10 mouse cellular contexts compared by ENCODE assay signal in the genomic region with DNA sequence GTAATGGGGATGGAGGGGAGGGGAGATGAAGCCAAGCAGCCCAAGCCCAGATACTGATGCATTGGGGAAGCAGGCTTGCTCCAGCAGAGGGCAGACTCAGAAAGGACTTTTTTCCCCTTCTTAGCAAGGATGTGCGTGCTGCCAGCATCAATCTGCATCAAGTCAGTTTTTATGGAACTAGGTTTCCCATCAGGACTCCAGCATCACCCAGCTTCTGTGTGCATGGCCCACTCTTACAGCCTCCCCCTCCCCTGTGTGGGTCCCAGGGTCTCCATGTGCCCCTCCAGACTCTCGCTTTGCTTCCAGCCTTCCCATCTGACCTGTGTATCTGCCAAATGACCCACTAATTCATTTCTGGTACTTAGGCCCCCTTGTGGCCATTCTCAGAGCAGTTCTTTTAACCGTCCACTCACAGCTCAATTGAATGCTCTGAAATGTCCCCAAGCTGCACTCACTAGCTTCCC.
A peak's percentile ranks its signal among the peaks of the same experiment; 100 is the strongest.
DNase-seq lines count a peak whose midpoint lies in the region; ATAC-seq and TF ChIP-seq lines count a peak whose summit lies in the region.
"Had no signal": no experiment of that assay in that cellular context is flagged by ENCODE, and none has a peak within 500 bp of the region (broad histone marks: within the 10 kb centered on the region; RNA-seq: fewer than 3 reads in every experiment).

No protein-coding gene starts in this region.

- peak; percentile 76 for DNase-seq in Muller cell, postnatal 12 days (ENCODE audit: inconsistent ontology term)
- DNase-seq in brain, adult 2 months (ENCODE audit: low read depth, low spot score): peak; percentile 66
- peak; percentile 76 for DNase-seq in forebrain, embryonic 14.5 days (ENCODE audit: low spot score)
- DNase-seq in layer of hippocampus, postnatal 25 days (ENCODE audit: extremely low spot score in 1 of 2, low spot score in 1 of 2): peak; percentile 20 to 46
- DNase-seq in mesoderm, embryonic 11.5 days (ENCODE audit: low read depth, low spot score): peak; percentile 70
- peak; percentile 59 for DNase-seq in stomach, postnatal 0 days (ENCODE audit: low spot score)
- no peak for DNase-seq in spleen, postnatal 10 days (ENCODE audit: low spot score in 2 of 2)

- H3K27ac ChIP-seq in forebrain, embryonic 14.5 days (ENCODE audit: low read depth, low read length): no peak overlapping the region
- H3K27ac ChIP-seq in hindbrain, embryonic 15.5 days (replicated peaks): no peak overlapping the region
- no peak overlapping the region for H3K27ac ChIP-seq in stomach, postnatal 0 days (replicated peaks)
- H3K27ac ChIP-seq: embryonic facial prominence, embryonic 13.5 days had no signal

- peak; percentile 35 for ATAC-seq in forebrain, embryonic 14.5 days
- peak; percentile 71 for ATAC-seq in hindbrain, embryonic 15.5 days (ENCODE audit: low FRiP score, low read depth)
- no peak for ATAC-seq in stomach, postnatal 0 days (ENCODE audit: low FRiP score, low TSS enrichment)

- peak; percentile 75 for TF ChIP-seq CTCF in stomach, postnatal 0 days (IDR thresholded peaks at IDR 0.05; ENCODE audit: low read depth)

- H3K4me3 ChIP-seq in forebrain, embryonic 14.5 days (ENCODE audit: low read depth, low read length): no peak overlapping the region
- no peak overlapping the region for H3K4me3 ChIP-seq in hindbrain, embryonic 15.5 days
- H3K4me3 ChIP-seq in stomach, postnatal 0 days (ENCODE audit: low read depth, low read length): no peak overlapping the region
- H3K4me3 ChIP-seq: embryonic facial prominence, embryonic 13.5 days; myocyte had no signal

- H3K4me1 ChIP-seq in forebrain, embryonic 14.5 days (ENCODE audit: control insufficient read depth, insufficient read depth, low read length): peaks cover 11% of the 10 kb centered on the region; the same call in 1 of the 2 replicates
- peaks cover 5% of the 10 kb centered on the region; the same call in 1 of the 2 replicates for H3K4me1 ChIP-seq in hindbrain, embryonic 15.5 days (replicated peaks)
- no peaks in the 10 kb centered on the region for H3K4me1 ChIP-seq in stomach, postnatal 0 days (replicated peaks; ENCODE audit: control insufficient read depth, insufficient read depth)

- H3K36me3 ChIP-seq in forebrain, embryonic 14.5 days (ENCODE audit: control insufficient read depth, insufficient read depth, low read length): no peaks in the 10 kb centered on the region
- H3K36me3 ChIP-seq in hindbrain, embryonic 15.5 days: no peaks in the 10 kb centered on the region
- H3K36me3 ChIP-seq in stomach, postnatal 0 days (ENCODE audit: control insufficient read depth, insufficient read depth, low read length): no peaks in the 10 kb centered on the region
- H3K36me3 ChIP-seq: embryonic facial prominence, embryonic 13.5 days had no signal

- no peaks in the 10 kb centered on the region for H3K27me3 ChIP-seq in forebrain, embryonic 14.5 days (replicated peaks; ENCODE audit: control insufficient read depth, insufficient read depth, low read length)
- no peaks in the 10 kb centered on the region for H3K27me3 ChIP-seq in hindbrain, embryonic 15.5 days
- H3K27me3 ChIP-seq in stomach, postnatal 0 days (ENCODE audit: control insufficient read depth, insufficient read depth, low read length): no peaks in the 10 kb centered on the region
- H3K27me3 ChIP-seq: embryonic facial prominence, embryonic 13.5 days had no signal

- WGBS in forebrain, embryonic 14.5 days: 17% methylated on average over 3 of the region's 3 CpGs
- 25% methylated on average over 3 of the region's 3 CpGs for WGBS in hindbrain, embryonic 15.5 days
- 49% methylated on average over 3 of the region's 3 CpGs for WGBS in stomach, postnatal 0 days

- no peak for TF ChIP-seq EP300 in stomach, postnatal 0 days (optimal IDR thresholded peaks at IDR 0.05)

- no peaks in the 10 kb centered on the region for H3K9me3 ChIP-seq in forebrain, embryonic 14.5 days (replicated peaks; ENCODE audit: control insufficient read depth, low read length)
- H3K9me3 ChIP-seq in hindbrain, embryonic 15.5 days: no peaks in the 10 kb centered on the region
- H3K9me3 ChIP-seq in stomach, postnatal 0 days (ENCODE audit: control insufficient read depth, low read length): no peaks in the 10 kb centered on the region
- H3K9me3 ChIP-seq: embryonic facial prominence, embryonic 13.5 days had no signal

- no peak overlapping the region for H3K9ac ChIP-seq in forebrain, embryonic 14.5 days (ENCODE audit: low read length)
- H3K9ac ChIP-seq in hindbrain, embryonic 15.5 days: no peak overlapping the region
- no peak overlapping the region for H3K9ac ChIP-seq in stomach, postnatal 0 days (ENCODE audit: low read length)
- H3K9ac ChIP-seq: embryonic facial prominence, embryonic 13.5 days had no signal

- H3K4me2 ChIP-seq in forebrain, embryonic 14.5 days (ENCODE audit: low read length): no peak overlapping the region
- no peak overlapping the region for H3K4me2 ChIP-seq in hindbrain, embryonic 15.5 days
- no peak overlapping the region for H3K4me2 ChIP-seq in stomach, postnatal 0 days (replicated peaks; ENCODE audit: low read depth)
- H3K4me2 ChIP-seq: embryonic facial prominence, embryonic 13.5 days had no signal

Comparison
In these comparisons a context has a peak if more than half of its experiments do, and no peak if none do; other contexts are left out.
1. DNase-seq: peak in Muller cell, postnatal 12 days (single experiment), brain, adult 2 months (single experiment), forebrain, embryonic 14.5 days (single experiment), layer of hippocampus, postnatal 25 days (2 of 2), mesoderm, embryonic 11.5 days (single experiment) and stomach, postnatal 0 days (single experiment); none in spleen, postnatal 10 days (0 of 2).